Mouse (Mus musculus) megakaryocyte, embryonic 14.5 days (primary cell): ENCODE results near the gene Dync2li1. TPM values are rescaled to one million over a fixed set of nuclear protein-coding genes. Genes with fewer than 3 reads are reported as not detected.

Source experiments
- H3K27me3 ChIP-seq: replicated peaks from 2 replicates; pipeline ENCODE3; 2012; ENCODE audit warnings: inconsistent platforms
- H3K36me3 ChIP-seq: replicated peaks from 2 replicates; pipeline ENCODE3; 2012; ENCODE audit warnings: low read length, inconsistent platforms, mixed read lengths
- H3K4me1 ChIP-seq: 2 replicates; pipeline ENCODE4 v1.6.1; 2012; ENCODE audit warnings: inconsistent platforms
- H3K4me3 ChIP-seq: replicated peaks from 2 replicates; pipeline ENCODE3; 2012; ENCODE audit warnings: moderate library complexity, mild to moderate bottlenecking, inconsistent platforms
- H3K9me3 ChIP-seq: 2 replicates; pipeline ENCODE4 v1.6.1; 2012; ENCODE audit warnings: inconsistent platforms
- FLI1 ChIP-seq: IDR thresholded peaks from 2 replicates; pipeline ENCODE4 v1.6.1; 2012; ENCODE audit warnings: low read length, inconsistent platforms, mixed read lengths
- GATA1 ChIP-seq: IDR thresholded peaks from 3 replicates; pipeline ENCODE4 v1.6.1; 2012; ENCODE audit warnings: mixed read lengths, low read length, inconsistent platforms, borderline replicate concordance
- polyA plus RNA-seq: library from polyadenylated mRNA; stranded (reverse); fragments of >175 nt; gene quantifications from 2 replicates; pipeline ENCODE4 v1.2.3, GENCODE M21; 2012; ENCODE audit warnings: low replicate concordance; ENCODE audit not compliant: insufficient read depth

The Dync2li1 gene
- polyA plus RNA-seq, 1 experiment, result 0.19 TPM

- peaks cover 12% of the 10 kb centered on the region for H3K27me3 ChIP-seq
- H3K36me3 ChIP-seq, result no peaks in the 10 kb centered on the region
- TF ChIP-seq FLI1, result no peak
- H3K9me3 ChIP-seq, result no peaks in the 10 kb centered on the region
- H3K4me1 ChIP-seq, result no peaks in the 10 kb centered on the region
- no peak overlapping the region for H3K4me3 ChIP-seq
Observed at GRCm38 (mm10) chr17:84591431-84592150, 34.7 kb upstream of the Dync2li1 start.

- TF ChIP-seq FLI1 (no peak), GATA1 (no peak)
- H3K36me3 ChIP-seq, result no peaks in the 10 kb centered on the region
- H3K9me3 ChIP-seq, result no peaks in the 10 kb centered on the region
Observed at GRCm38 (mm10) chr17:84596015-84596441, 30.3 kb upstream of the Dync2li1 start.

GRCm38 (mm10) chr17:84596501-84596900 lies 29.8 kb upstream of the Dync2li1 start:
- H3K4me3 ChIP-seq, result no peak overlapping the region
- no peaks in the 10 kb centered on the region for H3K4me1 ChIP-seq
- H3K27me3 ChIP-seq, result peaks cover 4% of the 10 kb centered on the region
- H3K9me3 ChIP-seq, result no peaks in the 10 kb centered on the region
- H3K36me3 ChIP-seq, result no peaks in the 10 kb centered on the region
- TF ChIP-seq FLI1 (no peak), GATA1 (no peak)

More at GRCm38 (mm10) chr17:84596015-84596441, 30.3 kb upstream of the Dync2li1 start:
- Histone ChIP-seq H3K27me3 (peaks cover 4% of the 10 kb centered on the region), H3K4me1 (no peaks in the 10 kb centered on the region), H3K4me3 (no peak overlapping the region)

GRCm38 (mm10) chr17:84597859-84598258 lies 28.4 kb upstream of the Dync2li1 start:
- H3K4me1 ChIP-seq, result no peaks in the 10 kb centered on the region
- TF ChIP-seq GATA1 (no peak), FLI1 (no peak)
- H3K9me3 ChIP-seq, result no peaks in the 10 kb centered on the region
- H3K36me3 ChIP-seq, result no peaks in the 10 kb centered on the region
- H3K27me3 ChIP-seq, result peaks cover 4% of the 10 kb centered on the region
- no peak overlapping the region for H3K4me3 ChIP-seq

- Histone ChIP-seq H3K9me3 (no peaks in the 10 kb centered on the region), H3K36me3 (no peaks in the 10 kb centered on the region), H3K4me1 (no peaks in the 10 kb centered on the region), H3K27me3 (peaks cover 4% of the 10 kb centered on the region), H3K4me3 (no peak overlapping the region)
- no peak for TF ChIP-seq FLI1
- TF ChIP-seq GATA1, result no peak
Observed at GRCm38 (mm10) chr17:84598928-84599327, 27.4 kb upstream of the Dync2li1 start.

GRCm38 (mm10) chr17:84600051-84600983 lies 26.0 kb upstream of the Dync2li1 start:
- Histone ChIP-seq H3K27me3 (peaks cover 3% of the 10 kb centered on the region), H3K4me1 (no peaks in the 10 kb centered on the region), H3K4me3 (no peak overlapping the region), H3K36me3 (no peaks in the 10 kb centered on the region), H3K9me3 (no peaks in the 10 kb centered on the region)
- no peak for TF ChIP-seq GATA1
- no peak for TF ChIP-seq FLI1

- no peak overlapping the region for H3K4me3 ChIP-seq
- TF ChIP-seq GATA1, result no peak
- no peak for TF ChIP-seq FLI1
- H3K9me3 ChIP-seq, result no peaks in the 10 kb centered on the region
- no peaks in the 10 kb centered on the region for H3K36me3 ChIP-seq
- H3K4me1 ChIP-seq, result no peaks in the 10 kb centered on the region
- H3K27me3 ChIP-seq, result no peaks in the 10 kb centered on the region
Observed at GRCm38 (mm10) chr17:84601805-84602204, 24.5 kb upstream of the Dync2li1 start.

- no peak for TF ChIP-seq GATA1
- TF ChIP-seq FLI1, result no peak
Observed at GRCm38 (mm10) chr17:84603202-84603627, 23.1 kb upstream of the Dync2li1 start.

GRCm38 (mm10) chr17:84603709-84604420 lies 22.4 kb upstream of the Dync2li1 start:
- no peaks in the 10 kb centered on the region for H3K4me1 ChIP-seq
- no peaks in the 10 kb centered on the region for H3K9me3 ChIP-seq
- H3K4me3 ChIP-seq, result no peak overlapping the region
- TF ChIP-seq GATA1 (no peak), FLI1 (no peak)
- H3K27me3 ChIP-seq, result peaks cover 4% of the 10 kb centered on the region
- H3K36me3 ChIP-seq, result no peaks in the 10 kb centered on the region

More at GRCm38 (mm10) chr17:84603202-84603627, 23.1 kb upstream of the Dync2li1 start:
- Histone ChIP-seq H3K4me1 (no peaks in the 10 kb centered on the region), H3K4me3 (no peak overlapping the region), H3K9me3 (no peaks in the 10 kb centered on the region), H3K36me3 (no peaks in the 10 kb centered on the region), H3K27me3 (peaks cover 2% of the 10 kb centered on the region)
